Mouse (Mus musculus) kidney, embryonic 16.5 days (tissue): ENCODE results near the gene Mycbpap. TPM values are rescaled to one million over a fixed set of nuclear protein-coding genes. Genes with fewer than 3 reads are reported as not detected.

Experiments used
- ATAC-seq: fragments of 200-750 bp; cut with Nextera tagmentation; 2 replicates; pipeline ENCODE4 v1.8.0; 2017; ENCODE audit warnings: moderate TSS enrichment; ENCODE audit not compliant: low FRiP score, low TSS enrichment
- H3K27ac ChIP-seq: fragments of 300-500 bp; sonication (generic); 2 replicates; pipeline ENCODE4 v1.5.1; 2014; ENCODE audit warnings: low read length
- H3K27me3 ChIP-seq: fragments of 300-500 bp; sonication (generic); 2 replicates; pipeline ENCODE4 v1.6.1; 2014; ENCODE audit warnings: low read length, control low read depth, mixed read lengths; ENCODE audit not compliant: insufficient read depth
- H3K36me3 ChIP-seq: fragments of 300-500 bp; sonication (generic); 2 replicates; pipeline ENCODE4 v1.6.1; 2014; ENCODE audit warnings: low read length, control low read depth, mixed read lengths; ENCODE audit not compliant: insufficient read depth
- H3K4me1 ChIP-seq: fragments of 300-500 bp; sonication (generic); 2 replicates; pipeline ENCODE4 v1.6.1; 2014; ENCODE audit warnings: low read length, control low read depth, mixed read lengths; ENCODE audit not compliant: insufficient read depth
- H3K4me2 ChIP-seq: fragments of 300-500 bp; sonication (generic); replicated peaks from 2 replicates; pipeline ENCODE4 v1.6.1; 2014; ENCODE audit warnings: low read depth, low read length
- H3K4me3 ChIP-seq: fragments of 300-500 bp; sonication (generic); 2 replicates; pipeline ENCODE4 v1.5.1; 2014; ENCODE audit warnings: mild to moderate bottlenecking, low read length
- H3K9ac ChIP-seq: fragments of 300-500 bp; sonication (generic); replicated peaks from 2 replicates; pipeline ENCODE4 v1.6.1; 2014; ENCODE audit warnings: low read length
- H3K9me3 ChIP-seq: fragments of 300-500 bp; sonication (generic); 2 replicates; pipeline ENCODE4 v1.6.1; 2016; ENCODE audit warnings: low read length, control low read depth
- WGBS: fragments of 180-500 bp; shearing (Covaris S2); extraction: QIAGEN DNeasy Blood & Tissue Kit; methylation state at CpG from one replicate; pipeline ENCODE4 v1.1.7; 2014; 5-methylcytosine and 5-hydroxymethylcytosine counted together
- polyA plus RNA-seq: library from polyadenylated mRNA; unstranded; fragments of >200 nt; fragmentation: Nextera tagmentation; extraction: Ambion mirVana; gene quantifications from 2 replicates; pipeline ENCODE4 v1.2.1, GENCODE M21; 2015

Mycbpap gene
- polyA plus RNA-seq, 1 experiment from 2014 or later: 5.1 TPM

GRCm38 (mm10) chr11:94499035-94499434, 22.5 kb downstream of the Mycbpap start:
- peak; percentile 32; the same call in 1 of the 2 replicates for ATAC-seq
- H3K9me3 ChIP-seq: no peaks in the 10 kb centered on the region

GRCm38 (mm10) chr11:94498093-94498996, 23.2 kb downstream of the Mycbpap start:
- Histone ChIP-seq H3K27ac (peak overlapping the region; percentile 94), H3K27me3 (no peaks in the 10 kb centered on the region), H3K4me2 (peak overlapping the region; percentile 56), H3K9ac (peak overlapping the region; percentile 72), H3K36me3 (peaks cover 4% of the 10 kb centered on the region; the same call in 1 of the 2 replicates), H3K4me3 (peak overlapping the region; percentile 51), H3K9me3 (no peaks in the 10 kb centered on the region), H3K4me1 (peaks cover 53% of the 10 kb centered on the region)
- ATAC-seq: peak; percentile 54
- 18% methylated on average over 18 of the region's 19 CpGs for WGBS

More at GRCm38 (mm10) chr11:94499035-94499434, 22.5 kb downstream of the Mycbpap start:
- WGBS: 0% methylated on average over 2 of the region's 2 CpGs
- Histone ChIP-seq H3K4me3 (peak overlapping the region; percentile 51), H3K27me3 (no peaks in the 10 kb centered on the region), H3K27ac (peak overlapping the region; percentile 94), H3K36me3 (peaks cover 4% of the 10 kb centered on the region; the same call in 1 of the 2 replicates), H3K4me2 (peak overlapping the region; percentile 56), H3K4me1 (peaks cover 53% of the 10 kb centered on the region), H3K9ac (peak overlapping the region; percentile 72)

GRCm38 (mm10) chr11:94495415-94495814, 26.1 kb downstream of the Mycbpap start:
- no peak for ATAC-seq
- H3K4me3 ChIP-seq: no peak overlapping the region
- H3K9me3 ChIP-seq: no peaks in the 10 kb centered on the region
- H3K4me2 ChIP-seq: no peak overlapping the region
- WGBS: 78% methylated on average over 3 of the region's 3 CpGs
- peaks cover 60% of the 10 kb centered on the region for H3K4me1 ChIP-seq
- H3K27ac ChIP-seq: no peak overlapping the region
- peaks cover 4% of the 10 kb centered on the region; the same call in 1 of the 2 replicates for H3K27me3 ChIP-seq
- H3K36me3 ChIP-seq: peaks cover 4% of the 10 kb centered on the region; the same call in 1 of the 2 replicates
- H3K9ac ChIP-seq: no peak overlapping the region; the same call in 1 of the 2 replicates

- no peak; the same call in 1 of the 2 replicates for ATAC-seq
Measured at GRCm38 (mm10) chr11:94491749-94492099, 29.8 kb downstream of the Mycbpap start.

GRCm38 (mm10) chr11:94491035-94491748, 30.4 kb downstream of the Mycbpap start:
- peak; percentile 72 for ATAC-seq
- H3K9me3 ChIP-seq: no peaks in the 10 kb centered on the region
- WGBS: 7% methylated on average over 55 of the region's 55 CpGs

More at GRCm38 (mm10) chr11:94491749-94492099, 29.8 kb downstream of the Mycbpap start:
- H3K4me3 ChIP-seq: peak overlapping the region; percentile 50
- peak overlapping the region; percentile 77 for H3K4me2 ChIP-seq
- peaks cover 35% of the 10 kb centered on the region for H3K4me1 ChIP-seq
- peaks cover 4% of the 10 kb centered on the region; the same call in 1 of the 2 replicates for H3K27me3 ChIP-seq
- H3K9me3 ChIP-seq: no peaks in the 10 kb centered on the region
- peaks cover 4% of the 10 kb centered on the region; the same call in 1 of the 2 replicates for H3K36me3 ChIP-seq
- WGBS: 68% methylated on average over 7 of the region's 7 CpGs
- H3K9ac ChIP-seq: peak overlapping the region; percentile 70
- H3K27ac ChIP-seq: no peak overlapping the region

GRCm38 (mm10) chr11:94489745-94490144, 31.8 kb downstream of the Mycbpap start:
- Histone ChIP-seq H3K4me2 (no peak overlapping the region), H3K9ac (no peak overlapping the region), H3K27me3 (peaks cover 4% of the 10 kb centered on the region; the same call in 1 of the 2 replicates), H3K4me3 (no peak overlapping the region), H3K4me1 (peaks cover 24% of the 10 kb centered on the region), H3K27ac (0 out of 2 replicates have a peak overlapping the region, but pooled peaks have one; percentile 28), H3K36me3 (no peaks in the 10 kb centered on the region), H3K9me3 (no peaks in the 10 kb centered on the region)
- 41% methylated on average over 4 of the region's 4 CpGs for WGBS
- ATAC-seq: no peak

More at GRCm38 (mm10) chr11:94491035-94491748, 30.4 kb downstream of the Mycbpap start:
- Histone ChIP-seq H3K27me3 (peaks cover 4% of the 10 kb centered on the region; the same call in 1 of the 2 replicates), H3K36me3 (peaks cover 4% of the 10 kb centered on the region; the same call in 1 of the 2 replicates), H3K4me1 (peaks cover 30% of the 10 kb centered on the region), H3K4me2 (peak overlapping the region; percentile 77), H3K9ac (peak overlapping the region; percentile 70), H3K4me3 (peak overlapping the region; percentile 50), H3K27ac (no peak overlapping the region)

GRCm38 (mm10) chr11:94488767-94489533, 32.6 kb downstream of the Mycbpap start:
- no peak for ATAC-seq
- H3K36me3 ChIP-seq: no peaks in the 10 kb centered on the region
- WGBS: 87% methylated on average over 11 of the region's 11 CpGs

GRCm38 (mm10) chr11:94486001-94486400, 35.5 kb downstream of the Mycbpap start, which contains the start of gene Spata20:
Gene Spata20 (minus strand): TSS chr11:94486179.
- Histone ChIP-seq H3K27me3 (no peaks in the 10 kb centered on the region; the same call in 1 of the 2 replicates), H3K4me2 (peak within 1 kb of the TSS; percentile 41), H3K4me3 (no peak within 1 kb of the TSS), H3K9me3 (no peaks in the 10 kb centered on the region), H3K9ac (0 out of 2 replicates have a peak within 1 kb of the TSS, but pooled peaks have one; percentile 12), H3K4me1 (peaks cover 13% of the 10 kb centered on the region), H3K36me3 (no peaks in the 10 kb centered on the region), H3K27ac (no peak within 1 kb of the TSS)
- WGBS: 5% methylated on average over 24 of the region's 24 CpGs
- ATAC-seq: peak; percentile 74

More at GRCm38 (mm10) chr11:94488767-94489533, 32.6 kb downstream of the Mycbpap start:
- Histone ChIP-seq H3K9me3 (no peaks in the 10 kb centered on the region), H3K9ac (no peak overlapping the region), H3K4me2 (no peak overlapping the region), H3K27ac (no peak overlapping the region), H3K27me3 (peaks cover 4% of the 10 kb centered on the region; the same call in 1 of the 2 replicates), H3K4me3 (no peak overlapping the region), H3K4me1 (peaks cover 24% of the 10 kb centered on the region)

GRCm38 (mm10) chr11:94485223-94485622, 36.3 kb downstream of the Mycbpap start:
- Histone ChIP-seq H3K9me3 (no peaks in the 10 kb centered on the region), H3K27me3 (no peaks in the 10 kb centered on the region; the same call in 1 of the 2 replicates), H3K4me3 (no peak overlapping the region), H3K4me1 (peaks cover 10% of the 10 kb centered on the region), H3K4me2 (no peak overlapping the region), H3K36me3 (no peaks in the 10 kb centered on the region), H3K9ac (no peak overlapping the region), H3K27ac (no peak overlapping the region)
- WGBS: 67% methylated on average over 5 of the region's 5 CpGs
- no peak for ATAC-seq
